Mouse (Mus musculus) limb, embryonic 14.5 days (tissue): Measurements from ENCODE around the gene Ccdc151. TPM values are rescaled to one million over a fixed set of nuclear protein-coding genes. Genes with fewer than 3 reads are reported as not detected.

Experiments
- ATAC-seq: fragments of 200-750 bp; cut with Nextera tagmentation; 2 replicates; pipeline ENCODE4 v1.8.0; 2017; ENCODE audit warnings: low read depth, moderate number of reproducible peaks, moderate TSS enrichment; ENCODE audit not compliant: low FRiP score
- DNase-seq: peaks from one replicate; pipeline ENCODE4 v3.0.0-alpha.2; 2015; ENCODE audit warnings: low spot score
- H3K27ac ChIP-seq: fragments of 300-500 bp; sonication (generic); replicated peaks from 2 replicates; pipeline ENCODE4 v1.5.1; 2014; ENCODE audit warnings: low read depth, mild to moderate bottlenecking, low read length, moderate library complexity, mixed read lengths
- H3K27me3 ChIP-seq: fragments of 300-500 bp; sonication (generic); 2 replicates; pipeline ENCODE4 v1.6.1; 2014; ENCODE audit warnings: low read length, mixed read lengths; ENCODE audit not compliant: control insufficient read depth, insufficient read depth
- H3K36me3 ChIP-seq: fragments of 300-500 bp; sonication (generic); 2 replicates; pipeline ENCODE4 v1.6.1; 2014; ENCODE audit warnings: mild to moderate bottlenecking, low read length, moderate library complexity, mixed read lengths; ENCODE audit not compliant: control insufficient read depth, insufficient read depth
- H3K4me1 ChIP-seq: fragments of 300-500 bp; sonication (generic); 2 replicates; pipeline ENCODE4 v1.6.1; 2014; ENCODE audit warnings: antibody characterized with exemption, low read length, mixed read lengths; ENCODE audit not compliant: control insufficient read depth, insufficient read depth
- H3K4me2 ChIP-seq: fragments of 300-500 bp; sonication (generic); replicated peaks from 2 replicates; pipeline ENCODE4 v1.6.1; 2014; ENCODE audit warnings: low read depth, mild to moderate bottlenecking, low read length, moderate library complexity; ENCODE audit not compliant: severe bottlenecking
- H3K4me3 ChIP-seq: fragments of 300-500 bp; sonication (generic); replicated peaks from 2 replicates; pipeline ENCODE4 v1.5.1; 2014; ENCODE audit warnings: low read length
- H3K9ac ChIP-seq: fragments of 300-500 bp; sonication (generic); 2 replicates; pipeline ENCODE4 v1.6.1; 2014; ENCODE audit warnings: mild to moderate bottlenecking, low read depth, low read length, moderate library complexity; ENCODE audit not compliant: severe bottlenecking
- H3K9me3 ChIP-seq: fragments of 300-500 bp; sonication (generic); 2 replicates; pipeline ENCODE4 v1.6.1; 2016; ENCODE audit warnings: low read length; ENCODE audit not compliant: control insufficient read depth
- POLR2A ChIP-seq: fragments of 200-500 bp; IDR thresholded peaks from 2 replicates; pipeline ENCODE4 v1.8.0; 2012; ENCODE audit warnings: inconsistent platforms, mild to moderate bottlenecking, moderate library complexity, borderline replicate concordance; ENCODE audit not compliant: insufficient read depth, insufficient read length; ENCODE audit errors: extremely low read depth
- WGBS: fragments of 180-500 bp; shearing (Covaris S2); extraction: QIAGEN DNeasy Blood & Tissue Kit; methylation state at CpG from one replicate; pipeline ENCODE4 v1.1.7; 2014; 5-methylcytosine and 5-hydroxymethylcytosine counted together
- polyA plus RNA-seq, 2 experiments: library from polyadenylated mRNA; depleted of rRNA in 1 of 2; stranded (reverse) in 1 of 2; unstranded in 1 of 2; fragments of >200 nt; fragmentation: Nextera tagmentation in 1 of 2; extraction: Ambion mirVana in 1 of 2; gene quantifications; 2 replicates each; pipeline versions ENCODE4 v1.2.1 to v1.2.3; 2012 to 2014

Gene Ccdc151
- polyA plus RNA-seq, 2 experiments: 0.37 to 1.3 TPM

- H3K9me3 ChIP-seq: no peaks in the 10 kb centered on the region
- H3K9ac ChIP-seq: no peak overlapping the region
- 90% methylated on average over 6 of the region's 6 CpGs for WGBS
- DNase-seq (no peak), ATAC-seq (no peak)
- H3K4me2 ChIP-seq: no peak overlapping the region
- peaks cover 11% of the 10 kb centered on the region for H3K36me3 ChIP-seq
- H3K4me3 ChIP-seq: no peak overlapping the region
- peaks cover 17% of the 10 kb centered on the region for H3K4me1 ChIP-seq
- TF ChIP-seq POLR2A: no peak
- no peak overlapping the region for H3K27ac ChIP-seq
- H3K27me3 ChIP-seq: no peaks in the 10 kb centered on the region
Measured at GRCm38 (mm10) chr9:22000296-22000695, 2.1 kb downstream of the Ccdc151 start.

- no peak overlapping the region for H3K9ac ChIP-seq
- H3K27me3 ChIP-seq: peaks cover 10% of the 10 kb centered on the region
- 88% methylated on average over 3 of the region's 3 CpGs for WGBS
- H3K4me3 ChIP-seq: no peak overlapping the region
- H3K4me2 ChIP-seq: no peak overlapping the region
- H3K27ac ChIP-seq: no peak overlapping the region
- ATAC-seq (no peak), DNase-seq (no peak)
- H3K36me3 ChIP-seq: no peaks in the 10 kb centered on the region
- H3K4me1 ChIP-seq: no peaks in the 10 kb centered on the region
- TF ChIP-seq POLR2A: no peak
- no peaks in the 10 kb centered on the region for H3K9me3 ChIP-seq
Measured at GRCm38 (mm10) chr9:21996178-21996867, 6.1 kb downstream of the Ccdc151 start.

- DNase-seq (no peak), ATAC-seq (no peak)
- Histone ChIP-seq H3K9me3 (no peaks in the 10 kb centered on the region), H3K4me2 (no peak overlapping the region), H3K27ac (no peak overlapping the region), H3K4me1 (peaks cover 9% of the 10 kb centered on the region), H3K9ac (no peak overlapping the region), H3K4me3 (no peak overlapping the region), H3K36me3 (no peaks in the 10 kb centered on the region), H3K27me3 (peaks cover 51% of the 10 kb centered on the region)
- no peak for TF ChIP-seq POLR2A
- WGBS: 76% methylated on average over 4 of the region's 4 CpGs
Measured at GRCm38 (mm10) chr9:21992227-21992626, 10.2 kb downstream of the Ccdc151 start.

GRCm38 (mm10) chr9:21989230-21990110, 13.0 kb downstream of the Ccdc151 start, which contains the start of gene Rgl3:
Rgl3 (minus strand) TSS chr9:21989446.
- H3K9ac ChIP-seq: peak within 1 kb of the TSS; percentile 45; the same call in 1 of the 2 replicates
- peaks cover 9% of the 10 kb centered on the region for H3K4me1 ChIP-seq
- H3K27me3 ChIP-seq: peaks cover 61% of the 10 kb centered on the region
- 1% methylated on average over 39 of the region's 42 CpGs for WGBS
- DNase-seq: no peak
- peak within 1 kb of the TSS; percentile 66 for H3K4me2 ChIP-seq
- H3K27ac ChIP-seq: no peak within 1 kb of the TSS
- no peak for TF ChIP-seq POLR2A
- no peaks in the 10 kb centered on the region for H3K9me3 ChIP-seq
- peak within 1 kb of the TSS; percentile 38 for H3K4me3 ChIP-seq
- no peaks in the 10 kb centered on the region for H3K36me3 ChIP-seq
- ATAC-seq: no peak

GRCm38 (mm10) chr9:21988421-21989101, 13.9 kb downstream of the Ccdc151 start:
- no peak for TF ChIP-seq POLR2A
- Histone ChIP-seq H3K4me2 (peak overlapping the region; percentile 66), H3K4me3 (peak overlapping the region; percentile 38), H3K9me3 (no peaks in the 10 kb centered on the region), H3K36me3 (no peaks in the 10 kb centered on the region), H3K27ac (no peak overlapping the region), H3K9ac (peak overlapping the region; percentile 45; the same call in 1 of the 2 replicates), H3K4me1 (peaks cover 9% of the 10 kb centered on the region), H3K27me3 (peaks cover 61% of the 10 kb centered on the region)
- no peak for ATAC-seq
- DNase-seq: no peak
- WGBS: under 1% methylated on average over 32 of the region's 32 CpGs
